Mouse (Mus musculus): ENCODE data around the gene Maml3. TPM values are rescaled to one million over a fixed set of nuclear protein-coding genes. Genes with fewer than 3 reads are reported as not detected.
A peak's percentile ranks its signal among the peaks of the same experiment; 100 is the strongest.

Maml3 gene
- polyA plus RNA-seq, 1 experiment from 2014 or later, result 4.1 TPM

GRCm38 (mm10) chr3:51729109-51729918 is 375.6 kb downstream of the Maml3 start:
- Histone ChIP-seq H3K9ac (no peak overlapping the region), H3K4me3 (replicated peaks) (no peak overlapping the region), H3K4me2 (replicated peaks) (no peak overlapping the region), H3K9me3 (no peaks in the 10 kb centered on the region), H3K27ac (0 out of 2 replicates have a peak overlapping the region, but pooled peaks have one; percentile 13), H3K27me3 (replicated peaks) (no peaks in the 10 kb centered on the region), H3K36me3 (no peaks in the 10 kb centered on the region), H3K4me1 (replicated peaks) (peaks cover 27% of the 10 kb centered on the region)
- WGBS, result 75% methylated on average over 14 of the region's 14 CpGs
- ATAC-seq, result no peak

- Histone ChIP-seq H3K9ac (no peak overlapping the region), H3K27me3 (replicated peaks) (no peaks in the 10 kb centered on the region), H3K36me3 (no peaks in the 10 kb centered on the region), H3K9me3 (no peaks in the 10 kb centered on the region), H3K27ac (peak overlapping the region; percentile 30; the same call in 1 of the 2 replicates), H3K4me2 (replicated peaks) (0 out of 2 replicates have a peak overlapping the region, but pooled peaks have one; percentile 9), H3K4me1 (replicated peaks) (peaks cover 24% of the 10 kb centered on the region), H3K4me3 (replicated peaks) (no peak overlapping the region)
- ATAC-seq, result peak; percentile 78
- WGBS, result 42% methylated on average over 12 of the region's 12 CpGs
Measured at GRCm38 (mm10) chr3:51728456-51728855, 376.4 kb downstream of the Maml3 start.

DNA sequence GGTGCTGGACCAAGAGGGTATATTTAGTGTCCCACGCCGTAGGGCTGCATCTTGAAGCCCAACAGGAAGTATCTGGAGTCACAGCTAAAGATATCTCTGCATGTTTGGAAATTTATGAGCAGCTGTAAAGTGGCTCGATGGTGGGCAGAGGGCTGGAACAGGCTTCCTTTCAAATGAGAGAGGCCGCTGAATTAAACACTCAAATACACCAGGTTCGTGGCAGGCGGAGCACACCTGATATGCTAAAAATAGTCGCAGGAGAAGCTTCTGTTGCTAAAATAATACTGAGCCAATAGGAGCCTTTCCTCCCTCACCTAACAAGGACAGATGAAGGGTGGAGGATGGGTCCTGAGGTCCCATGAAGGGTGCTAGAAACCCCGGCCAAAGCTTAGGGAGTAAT is 376.9 kb downstream of the Maml3 start:
- H3K4me3 ChIP-seq (replicated peaks), result no peak overlapping the region
- peak overlapping the region; percentile 30 for H3K27ac ChIP-seq
- H3K36me3 ChIP-seq, result no peaks in the 10 kb centered on the region
- 0 out of 2 replicates have a peak overlapping the region, but pooled peaks have one; percentile 9 for H3K4me2 ChIP-seq (replicated peaks)
- H3K4me1 ChIP-seq (replicated peaks), result peaks cover 24% of the 10 kb centered on the region
- no peaks in the 10 kb centered on the region for H3K9me3 ChIP-seq
- no peak overlapping the region for H3K9ac ChIP-seq
- 14% methylated on average over 8 of the region's 8 CpGs for WGBS
- no peaks in the 10 kb centered on the region for H3K27me3 ChIP-seq (replicated peaks)
- ATAC-seq, result peak; percentile 44; the same call in 1 of the 2 replicates

DNA sequence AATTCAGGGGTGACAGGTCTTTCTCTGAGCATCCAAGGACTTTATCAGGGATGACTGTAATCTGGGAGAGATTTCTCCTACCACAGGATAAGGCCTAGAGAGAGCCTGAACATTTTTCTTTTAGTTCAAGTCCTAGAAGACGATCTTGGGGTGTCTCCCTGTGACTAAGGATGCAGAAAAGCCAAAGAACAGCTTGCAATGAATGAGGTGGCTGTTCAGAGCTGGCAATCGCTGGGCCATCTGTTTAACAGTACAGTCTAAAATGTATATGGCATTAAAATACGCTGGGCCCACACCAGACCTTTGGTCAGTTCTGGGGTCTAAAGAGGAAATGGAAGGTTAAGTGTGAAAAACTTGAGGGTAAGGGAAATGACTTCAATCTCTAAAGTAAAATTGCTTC is 377.4 kb downstream of the Maml3 start:
- WGBS, result 57% methylated on average over 3 of the region's 3 CpGs
- Histone ChIP-seq H3K4me1 (replicated peaks) (peaks cover 24% of the 10 kb centered on the region), H3K27me3 (replicated peaks) (no peaks in the 10 kb centered on the region), H3K36me3 (no peaks in the 10 kb centered on the region), H3K4me2 (replicated peaks) (no peak overlapping the region), H3K9me3 (no peaks in the 10 kb centered on the region), H3K4me3 (replicated peaks) (no peak overlapping the region), H3K9ac (no peak overlapping the region), H3K27ac (no peak overlapping the region)
- no peak for ATAC-seq

DNA sequence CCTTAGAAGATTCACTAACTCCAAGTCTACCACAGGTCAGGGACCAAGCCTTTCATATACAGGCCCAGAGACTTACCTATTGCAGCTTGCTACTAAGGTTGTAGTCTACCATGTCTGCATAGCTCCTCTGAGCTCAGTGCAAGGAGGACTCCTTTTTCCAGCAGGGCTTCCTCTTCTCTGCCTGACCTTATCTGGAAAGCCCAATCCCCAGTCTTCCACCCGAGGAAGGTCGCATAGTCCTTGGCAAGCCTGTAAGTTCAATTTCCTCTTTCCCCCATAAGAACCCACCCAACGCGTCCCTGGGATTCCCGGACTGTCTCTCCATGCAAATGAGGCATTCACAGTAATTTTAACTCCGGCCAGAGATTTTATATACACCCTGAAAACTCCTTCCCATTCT is 378.6 kb downstream of the Maml3 start:
- WGBS, result 82% methylated on average over 6 of the region's 6 CpGs
- ATAC-seq, result no peak

GRCm38 (mm10) chr3:51719982-51720381 is 384.9 kb downstream of the Maml3 start:
- peaks cover 10% of the 10 kb centered on the region for H3K4me1 ChIP-seq (replicated peaks)
- H3K27ac ChIP-seq, result no peak overlapping the region
- ATAC-seq, result no peak
- H3K27me3 ChIP-seq (replicated peaks), result no peaks in the 10 kb centered on the region
- no peak overlapping the region for H3K4me2 ChIP-seq (replicated peaks)
- no peaks in the 10 kb centered on the region for H3K9me3 ChIP-seq
- H3K9ac ChIP-seq, result no peak overlapping the region
- no peaks in the 10 kb centered on the region for H3K36me3 ChIP-seq
- 55% methylated on average over 1 of the region's 1 CpGs for WGBS
- no peak overlapping the region for H3K4me3 ChIP-seq (replicated peaks)

More for the DNA sequence above, 378.6 kb downstream of the Maml3 start:
- Histone ChIP-seq H3K36me3 (no peaks in the 10 kb centered on the region), H3K9ac (no peak overlapping the region), H3K4me3 (replicated peaks) (no peak overlapping the region), H3K9me3 (no peaks in the 10 kb centered on the region), H3K4me2 (replicated peaks) (no peak overlapping the region), H3K27ac (no peak overlapping the region), H3K27me3 (replicated peaks) (no peaks in the 10 kb centered on the region), H3K4me1 (replicated peaks) (peaks cover 24% of the 10 kb centered on the region)

- Histone ChIP-seq H3K4me3 (replicated peaks) (no peak overlapping the region), H3K4me2 (replicated peaks) (no peak overlapping the region), H3K9me3 (no peaks in the 10 kb centered on the region), H3K27me3 (replicated peaks) (no peaks in the 10 kb centered on the region), H3K27ac (no peak overlapping the region), H3K9ac (no peak overlapping the region), H3K4me1 (replicated peaks) (peaks cover 6% of the 10 kb centered on the region), H3K36me3 (no peaks in the 10 kb centered on the region)
- 69% methylated on average over 3 of the region's 3 CpGs for WGBS
- ATAC-seq, result no peak
Measured at GRCm38 (mm10) chr3:51719373-51719772, 385.5 kb downstream of the Maml3 start.

DNA sequence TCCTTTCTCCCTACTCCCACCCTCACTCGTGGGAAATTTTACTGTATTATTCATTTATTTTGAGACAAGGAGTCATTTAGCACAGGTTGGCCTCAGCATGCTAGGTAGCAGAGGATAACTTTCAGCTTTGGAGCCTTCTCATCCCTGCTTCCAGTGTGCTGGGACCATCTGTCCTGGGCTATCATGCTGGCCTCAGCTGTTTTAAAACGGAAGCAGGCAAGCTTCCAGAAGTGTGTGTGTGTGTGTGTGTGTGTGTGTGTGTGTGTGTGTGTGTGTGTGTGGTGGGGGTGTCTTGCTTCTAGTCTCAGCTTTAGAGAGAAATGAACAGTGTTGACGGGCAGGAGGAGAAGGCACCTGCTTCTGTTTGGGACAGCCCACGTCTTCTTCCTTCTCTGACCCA is 387.0 kb downstream of the Maml3 start:
- no peak overlapping the region for H3K4me3 ChIP-seq (replicated peaks)
- no peak overlapping the region for H3K27ac ChIP-seq
- no peaks in the 10 kb centered on the region for H3K9me3 ChIP-seq
- H3K4me1 ChIP-seq (replicated peaks), result peaks cover 9% of the 10 kb centered on the region; the same call in 1 of the 2 replicates
- no peaks in the 10 kb centered on the region for H3K36me3 ChIP-seq
- 58% methylated on average over 4 of the region's 4 CpGs for WGBS
- no peak overlapping the region for H3K9ac ChIP-seq
- H3K4me2 ChIP-seq (replicated peaks), result no peak overlapping the region
- peak; percentile 57 for ATAC-seq
- no peaks in the 10 kb centered on the region for H3K27me3 ChIP-seq (replicated peaks)

DNA sequence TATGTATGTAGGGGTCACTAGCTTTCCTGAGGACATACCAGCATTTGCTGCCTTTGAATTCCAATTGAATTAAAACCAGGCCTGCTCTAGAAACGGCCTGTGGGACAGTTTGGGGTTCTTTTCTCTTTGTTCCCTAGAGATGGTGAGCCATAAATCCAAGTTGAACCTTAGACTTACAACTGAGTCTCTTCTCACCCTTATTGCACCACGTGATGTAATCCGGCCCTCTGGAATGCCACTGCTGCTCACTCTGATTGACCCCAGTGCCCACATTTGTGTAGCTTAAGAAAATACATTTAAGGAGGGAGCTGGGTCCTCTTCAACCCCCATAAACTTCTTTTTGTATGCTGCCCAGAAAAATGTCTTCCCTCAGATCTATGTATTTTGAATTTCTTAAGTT is 387.4 kb downstream of the Maml3 start:
- Histone ChIP-seq H3K9ac (no peak overlapping the region), H3K4me1 (replicated peaks) (peaks cover 9% of the 10 kb centered on the region; the same call in 1 of the 2 replicates), H3K27me3 (replicated peaks) (no peaks in the 10 kb centered on the region), H3K9me3 (no peaks in the 10 kb centered on the region), H3K4me3 (replicated peaks) (no peak overlapping the region), H3K27ac (no peak overlapping the region), H3K36me3 (no peaks in the 10 kb centered on the region), H3K4me2 (replicated peaks) (no peak overlapping the region)
- ATAC-seq, result peak; percentile 93
- 30% methylated on average over 3 of the region's 3 CpGs for WGBS

GRCm38 (mm10) chr3:51714469-51714868 is 390.4 kb downstream of the Maml3 start:
- WGBS, result 79% methylated on average over 5 of the region's 5 CpGs
- Histone ChIP-seq H3K4me3 (replicated peaks) (no peak overlapping the region), H3K27me3 (replicated peaks) (no peaks in the 10 kb centered on the region), H3K4me1 (replicated peaks) (peaks cover 9% of the 10 kb centered on the region; the same call in 1 of the 2 replicates), H3K27ac (no peak overlapping the region), H3K9ac (no peak overlapping the region), H3K9me3 (no peaks in the 10 kb centered on the region), H3K36me3 (no peaks in the 10 kb centered on the region), H3K4me2 (replicated peaks) (no peak overlapping the region)
- no peak for ATAC-seq

- H3K36me3 ChIP-seq, result no peaks in the 10 kb centered on the region
- H3K4me3 ChIP-seq (replicated peaks), result no peak overlapping the region
- no peak overlapping the region for H3K27ac ChIP-seq
- H3K9ac ChIP-seq, result no peak overlapping the region
- no peaks in the 10 kb centered on the region for H3K27me3 ChIP-seq (replicated peaks)
- H3K4me2 ChIP-seq (replicated peaks), result no peak overlapping the region
- no peaks in the 10 kb centered on the region for H3K9me3 ChIP-seq
- peaks cover 18% of the 10 kb centered on the region; the same call in 1 of the 2 replicates for H3K4me1 ChIP-seq (replicated peaks)
- 29% methylated on average over 8 of the region's 8 CpGs for WGBS
- no peak for ATAC-seq
Measured at GRCm38 (mm10) chr3:51713233-51713632, 391.6 kb downstream of the Maml3 start.

GRCm38 (mm10) chr3:51712382-51712781 is 392.5 kb downstream of the Maml3 start:
- Histone ChIP-seq H3K27ac (no peak overlapping the region), H3K4me3 (replicated peaks) (no peak overlapping the region), H3K4me1 (replicated peaks) (peaks cover 16% of the 10 kb centered on the region; the same call in 1 of the 2 replicates), H3K36me3 (no peaks in the 10 kb centered on the region), H3K9me3 (no peaks in the 10 kb centered on the region), H3K27me3 (replicated peaks) (no peaks in the 10 kb centered on the region), H3K9ac (no peak overlapping the region), H3K4me2 (replicated peaks) (no peak overlapping the region)
- WGBS, result 27% methylated on average over 3 of the region's 3 CpGs
- ATAC-seq, result no peak
